Mouse (Mus musculus) lung, adult 2 months (tissue): ENCODE results near the gene Gm44511. TPM values are rescaled to one million over a fixed set of nuclear protein-coding genes. Genes with fewer than 3 reads are reported as not detected.
A peak's percentile ranks its signal among the peaks of the same experiment; 100 is the strongest.
"Not testable (repeated sequence)": the region's sequence is repeated elsewhere in the genome, so short reads cannot be mapped to it uniquely, and the experiment has no call there.

Experiments used
- DNase-seq: peaks from one replicate; pipeline ENCODE4 v3.0.0; 2022
- H3K4me1 ChIP-seq: fragments of 200-500 bp; 2 replicates; pipeline ENCODE4 v1.6.1; 2011; ENCODE audit warnings: low read length; ENCODE audit not compliant: control insufficient read depth, insufficient read depth
- H3K4me3 ChIP-seq: fragments of 200-500 bp; replicated peaks from 2 replicates; pipeline ENCODE3; 2011; ENCODE audit warnings: low read depth, mild to moderate bottlenecking, control low read depth, low read length; ENCODE audit errors: extremely low read depth
- CTCF ChIP-seq: fragments of 200-500 bp; IDR thresholded peaks from 2 replicates; pipeline ENCODE4 v1.5.1; 2011; ENCODE audit warnings: mild to moderate bottlenecking, low read length, control low read depth; ENCODE audit not compliant: insufficient read depth
- POLR2A ChIP-seq: fragments of 200-500 bp; IDR thresholded peaks from 2 replicates; pipeline ENCODE4 v1.6.1; 2011; ENCODE audit warnings: low read depth, mild to moderate bottlenecking, control low read depth, low read length, borderline replicate concordance; ENCODE audit errors: extremely low read depth
- WGBS: fragments of 180-500 bp; shearing (Covaris S2); methylation state at CpG from one replicate; pipeline ENCODE4 v1.1.7; 2018; 5-methylcytosine and 5-hydroxymethylcytosine counted together
- polyA plus RNA-seq: library from polyadenylated mRNA; depleted of rRNA; stranded (reverse); fragments of >200 nt; gene quantifications from 2 replicates; pipeline ENCODE4 v1.2.3, GENCODE M21; 2012

Gm44511 gene
- polyA plus RNA-seq, 1 experiment: not detected

- H3K4me1 ChIP-seq: no peaks in the 10 kb centered on the region; the same call in 1 of the 2 replicates
- WGBS: 63% methylated on average over 8 of the region's 8 CpGs
- H3K4me3 ChIP-seq: no peak overlapping the region
- TF ChIP-seq POLR2A: no peak
- no peak for TF ChIP-seq CTCF
- no peak for DNase-seq
Measured at GRCm38 (mm10) chr6:128836191-128836954, 10.3 kb upstream of the Gm44511 start.

- WGBS: 61% methylated on average over 4 of the region's 4 CpGs
- no peak for DNase-seq
- no peak for TF ChIP-seq CTCF
- no peak for TF ChIP-seq POLR2A
- Histone ChIP-seq H3K4me3 (no peak overlapping the region), H3K4me1 (no peaks in the 10 kb centered on the region; the same call in 1 of the 2 replicates)
Measured at GRCm38 (mm10) chr6:128835571-128835970, 9.5 kb upstream of the Gm44511 start.

- WGBS: 81% methylated on average over 10 of the region's 10 CpGs
- TF ChIP-seq CTCF (no peak), POLR2A (no peak)
- no peak overlapping the region for H3K4me3 ChIP-seq
- H3K4me1 ChIP-seq: no peaks in the 10 kb centered on the region; the same call in 1 of the 2 replicates
- DNase-seq: no peak
Measured at GRCm38 (mm10) chr6:128833046-128833445, 6.9 kb upstream of the Gm44511 start.

- no peak for DNase-seq
- Histone ChIP-seq H3K4me3 (no peak overlapping the region), H3K4me1 (no peaks in the 10 kb centered on the region)
- no peak for TF ChIP-seq POLR2A
- TF ChIP-seq CTCF: no peak
- WGBS: 49% methylated on average over 4 of the region's 4 CpGs
Measured at GRCm38 (mm10) chr6:128829837-128830236, 3.7 kb upstream of the Gm44511 start.

- TF ChIP-seq POLR2A: no peak
- no peak for TF ChIP-seq CTCF
- 73% methylated on average over 3 of the region's 3 CpGs for WGBS
- H3K4me1 ChIP-seq: no peaks in the 10 kb centered on the region
- DNase-seq: no peak
- no peak overlapping the region for H3K4me3 ChIP-seq
Measured at GRCm38 (mm10) chr6:128826781-128827180, 666 bp upstream of the Gm44511 start.

- Histone ChIP-seq H3K4me3 (no peak overlapping the region), H3K4me1 (no peaks in the 10 kb centered on the region; the same call in 1 of the 2 replicates)
- no peak for DNase-seq
- TF ChIP-seq CTCF: no peak
- TF ChIP-seq POLR2A: no peak
- 82% methylated on average over 4 of the region's 4 CpGs for WGBS
Measured at GRCm38 (mm10) chr6:128818083-128818802, 7.9 kb downstream of the Gm44511 start.

- Histone ChIP-seq H3K4me3 (no peak overlapping the region), H3K4me1 (no peaks in the 10 kb centered on the region)
- TF ChIP-seq CTCF: peak; percentile 45
- TF ChIP-seq POLR2A: no peak
- DNase-seq: peak; percentile 24
- 78% methylated on average over 5 of the region's 5 CpGs for WGBS
Measured at GRCm38 (mm10) chr6:128808532-128808931, 17.6 kb downstream of the Gm44511 start.

GRCm38 (mm10) chr6:128807021-128807420 lies 19.1 kb downstream of the Gm44511 start:
- DNase-seq: no peak
- no peak for TF ChIP-seq CTCF
- no peak for TF ChIP-seq POLR2A
- WGBS: 71% methylated on average over 3 of the region's 3 CpGs
- no peak overlapping the region for H3K4me3 ChIP-seq
- peaks cover 5% of the 10 kb centered on the region; the same call in 1 of the 2 replicates for H3K4me1 ChIP-seq

GRCm38 (mm10) chr6:128804823-128805640 lies 21.1 kb downstream of the Gm44511 start:
- H3K4me3 ChIP-seq, H3K4me1 ChIP-seq: not testable (repeated sequence)
- TF ChIP-seq CTCF: peak; percentile 59
- DNase-seq: peak; percentile 53
- 45% methylated on average over 7 of the region's 7 CpGs for WGBS
